Mouse (Mus musculus) layer of hippocampus, adult 8-10 months (tissue): ENCODE results near the gene Imp3. TPM values are rescaled to one million over a fixed set of nuclear protein-coding genes. Genes with fewer than 3 reads are reported as not detected.
"Not testable (repeated sequence)": the region's sequence is repeated elsewhere in the genome, so short reads cannot be mapped to it uniquely, and the experiment has no call there.

ENCODE experiments used
- DNase-seq, 2 experiments: peaks; one replicate each; pipeline ENCODE4 v3.0.0; 2022; ENCODE audit warnings: low spot score in 2 of 2
- total RNA-seq, 4 experiments: library from RNA; stranded (reverse); gene quantifications; 2 replicates each; pipeline ENCODE4 v1.2.4; 2022

Gene Imp3
- 10 to 100 TPM; 47.3 to 59.9 (median 56.1) TPM for total RNA-seq

GRCm38 (mm10) chr9:56937223-56938160, at the start of gene Imp3:
Gene Imp3 (plus strand): TSS chr9:56937475.
- DNase-seq, result peak; percentile 89 to 91

GRCm38 (mm10) chr9:56887581-56887980, 49.7 kb upstream of the Imp3 start:
- no peak for DNase-seq

DNA sequence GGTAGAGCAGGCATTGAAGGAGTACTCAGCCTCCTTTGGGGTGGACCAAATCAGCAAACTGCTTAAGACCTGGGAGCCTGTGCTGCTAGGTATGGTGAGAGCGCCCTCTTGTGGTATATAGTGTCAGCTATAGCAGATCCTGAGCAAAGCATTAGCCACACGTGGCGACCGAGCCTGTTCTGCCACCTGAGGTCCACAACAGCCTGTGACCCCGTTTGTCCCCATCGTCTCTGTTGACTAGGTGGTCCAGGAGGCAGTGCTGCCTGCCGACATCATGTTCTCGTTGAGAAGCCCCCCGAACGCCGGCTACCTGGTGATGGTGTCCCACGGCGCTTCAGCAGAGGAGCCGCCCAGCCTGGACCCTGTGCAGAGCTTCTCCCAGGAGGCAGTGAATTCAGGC, 47.5 kb upstream of the Imp3 start:
- peak; percentile 69 to 81 for DNase-seq

DNA sequence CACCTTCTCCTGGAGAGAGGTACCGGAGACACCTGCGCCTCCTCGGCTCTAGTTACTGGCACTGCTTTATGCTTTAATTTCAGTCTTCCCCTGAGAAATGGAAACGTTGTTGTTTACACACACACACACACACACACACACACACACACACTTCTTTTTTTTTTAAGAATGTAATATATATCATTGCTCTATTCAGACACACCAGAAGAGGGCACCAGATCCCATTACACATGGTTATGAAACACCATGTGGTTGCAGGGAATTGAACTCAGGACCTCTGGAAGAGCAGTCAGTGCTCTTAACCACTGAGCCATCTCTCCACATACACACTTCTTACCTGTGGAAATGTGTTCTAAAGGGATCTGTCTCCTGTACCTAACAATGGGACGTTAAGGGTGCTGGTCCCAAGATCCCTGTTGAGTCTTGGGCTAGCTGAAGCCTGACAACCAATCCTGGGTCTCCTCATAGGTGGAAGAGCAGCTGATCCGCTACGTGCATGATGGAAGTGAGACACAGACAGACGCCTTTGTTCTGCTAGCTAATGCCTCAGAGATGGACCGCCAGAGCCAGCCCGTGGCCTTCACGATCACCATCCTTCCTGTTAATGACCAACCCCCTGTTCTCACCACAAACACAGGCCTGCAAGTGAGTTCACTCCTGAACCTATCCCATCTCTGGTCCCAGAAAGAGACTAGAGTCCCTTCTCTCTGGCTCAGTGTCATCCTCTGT, 46.6 kb upstream of the Imp3 start:
- no peak for DNase-seq

DNA sequence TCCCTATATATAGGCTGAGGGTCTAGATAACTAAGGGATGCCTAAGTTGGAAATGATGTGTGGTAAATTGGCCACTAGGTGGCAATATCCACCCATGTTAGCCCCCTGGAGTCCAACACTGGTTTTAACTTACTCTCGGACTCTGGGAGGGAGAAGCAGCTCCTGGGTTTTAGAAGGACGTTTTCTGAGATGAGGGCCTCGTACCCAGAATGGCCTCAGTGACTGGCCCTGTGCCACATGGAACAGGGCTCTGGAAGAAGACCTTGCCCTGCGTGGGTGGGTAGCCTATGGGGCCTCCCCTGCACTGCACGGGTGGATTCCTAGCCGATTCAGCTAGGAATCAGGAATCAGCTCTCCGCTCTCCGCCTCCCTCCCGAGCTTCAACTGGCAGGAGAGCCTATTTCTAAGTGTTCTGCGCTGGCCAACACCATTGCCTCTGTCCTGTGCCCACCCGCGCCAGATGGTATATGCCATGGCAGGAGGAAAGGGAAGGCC, 45.7 kb upstream of the Imp3 start:
- peak in 1 of 2 experiments; percentile 77 for DNase-seq

- DNase-seq, result no peak
Observed at GRCm38 (mm10) chr9:56892111-56892510, 45.2 kb upstream of the Imp3 start.

- no peak for DNase-seq
Observed at GRCm38 (mm10) chr9:56893313-56893712, 44.0 kb upstream of the Imp3 start.

DNA sequence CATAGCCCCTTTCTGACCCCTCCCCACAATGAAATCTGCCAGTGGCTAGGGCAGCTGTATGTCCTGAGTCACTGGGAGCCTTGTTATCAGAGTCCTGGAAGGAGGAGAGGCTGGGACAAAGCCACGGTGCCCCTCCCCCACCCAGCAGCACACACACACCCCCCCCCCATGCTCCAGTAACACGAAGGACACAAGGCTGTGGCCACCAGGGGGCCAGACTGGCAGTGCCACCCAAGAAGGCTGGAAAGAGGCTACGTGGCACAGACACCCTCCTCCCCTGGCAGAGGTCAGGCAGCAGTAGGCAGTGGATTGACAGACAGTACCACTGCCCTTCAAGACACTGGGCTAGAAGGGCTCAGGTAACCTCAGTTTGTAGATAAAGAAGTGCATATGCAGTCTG, 43.3 kb upstream of the Imp3 start:
- no peak for DNase-seq

DNA sequence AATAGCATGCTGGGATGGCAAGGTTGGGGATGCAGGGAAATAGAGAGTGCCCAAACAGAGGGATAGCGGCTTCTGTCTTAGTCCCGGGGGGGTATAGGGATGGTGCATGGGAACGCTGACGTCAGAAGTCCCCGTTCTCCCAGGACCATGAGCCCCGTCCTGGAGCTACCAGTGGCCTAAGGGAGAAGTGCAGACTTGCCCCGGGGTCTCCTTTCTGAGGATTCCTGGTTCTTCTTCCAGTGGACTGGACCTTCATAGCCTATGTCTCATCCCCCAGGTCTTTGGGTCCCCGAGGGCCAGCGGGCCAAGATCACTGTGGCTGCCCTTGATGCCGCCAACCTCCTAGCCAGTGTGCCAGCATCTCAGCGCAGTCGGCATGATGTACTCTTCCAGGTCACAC, 40.5 kb upstream of the Imp3 start:
- no peak for DNase-seq

GRCm38 (mm10) chr9:56899409-56899808, 37.9 kb upstream of the Imp3 start:
- DNase-seq, result no peak

DNA sequence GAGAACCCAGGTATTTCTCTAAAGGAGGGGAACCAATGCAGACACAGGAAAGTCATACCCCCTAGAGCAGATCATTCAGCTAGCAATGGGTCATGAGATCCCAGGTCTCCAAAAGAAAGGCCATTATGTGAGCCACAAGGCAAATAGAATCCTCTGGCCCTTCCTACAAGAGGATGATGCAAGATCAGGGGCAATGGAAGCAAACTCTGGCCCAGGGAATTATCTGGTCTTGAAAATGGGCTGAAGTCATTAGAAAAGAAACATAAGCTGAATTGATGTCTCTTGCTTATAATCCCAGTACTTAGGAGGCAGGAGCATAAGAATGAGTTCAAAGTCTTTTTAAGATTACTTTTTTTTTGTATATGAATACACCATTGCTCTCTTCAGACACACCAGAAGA, 37.2 kb upstream of the Imp3 start:
- DNase-seq, result no peak

DNA sequence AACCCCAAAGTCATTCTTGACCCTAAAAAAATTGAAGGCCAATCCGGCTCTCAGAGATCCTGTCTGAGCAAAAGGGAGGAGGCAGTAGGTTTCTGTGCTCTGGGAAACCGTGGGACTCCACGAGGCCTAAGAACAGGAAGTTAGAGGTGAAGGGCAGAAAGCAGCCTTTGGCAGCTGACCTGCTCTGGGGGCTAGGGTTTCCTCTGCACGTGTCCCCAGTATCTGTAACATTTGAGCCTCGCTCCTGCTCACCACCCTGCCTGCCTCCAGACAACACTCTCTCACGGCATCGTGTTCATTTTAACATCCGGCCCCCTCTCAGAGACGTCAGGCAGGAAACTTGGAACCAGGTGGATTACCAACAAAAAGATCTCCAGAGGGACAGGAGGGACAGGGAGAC, 36.7 kb upstream of the Imp3 start:
- no peak for DNase-seq

DNA sequence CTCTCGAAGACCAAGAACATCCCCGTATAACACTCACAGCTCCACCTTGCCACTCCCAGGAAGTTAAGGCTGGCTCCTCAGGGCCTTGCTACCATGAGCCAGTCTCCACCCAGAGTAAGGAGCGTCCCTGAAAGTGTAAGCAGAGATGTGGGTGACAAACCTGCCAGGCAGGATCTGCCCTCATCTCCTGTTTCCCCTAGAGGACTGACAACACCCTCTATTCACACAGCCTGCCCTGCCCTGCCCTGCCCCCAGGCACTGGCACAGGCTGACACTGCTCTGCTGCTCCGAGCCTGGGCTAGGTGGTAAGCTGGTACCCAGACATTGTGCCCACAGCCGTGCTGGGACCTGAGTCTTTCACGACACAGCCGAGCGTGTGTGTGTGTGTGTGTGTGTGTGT, 36.1 kb upstream of the Imp3 start:
- no peak for DNase-seq

DNA sequence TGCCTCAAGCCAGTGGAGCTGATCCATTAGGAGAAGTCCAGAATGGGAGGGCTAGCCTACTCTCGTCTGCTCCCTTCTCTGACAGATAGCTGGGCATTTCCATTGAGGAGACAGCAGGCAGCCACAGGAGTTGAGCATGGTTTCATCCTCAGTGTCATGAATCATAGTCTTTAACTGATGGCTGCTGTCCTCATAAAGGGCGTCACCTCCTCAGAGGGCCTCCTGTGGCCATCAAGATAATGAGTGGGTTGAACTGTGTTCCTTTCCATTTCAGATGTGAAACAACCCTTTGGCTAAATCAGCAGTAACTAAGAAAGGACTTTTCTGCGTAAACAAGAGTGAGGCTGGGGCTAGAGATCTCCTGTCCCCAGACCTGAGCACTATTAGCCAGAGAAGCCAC, 33.6 kb upstream of the Imp3 start:
- DNase-seq, result no peak

DNA sequence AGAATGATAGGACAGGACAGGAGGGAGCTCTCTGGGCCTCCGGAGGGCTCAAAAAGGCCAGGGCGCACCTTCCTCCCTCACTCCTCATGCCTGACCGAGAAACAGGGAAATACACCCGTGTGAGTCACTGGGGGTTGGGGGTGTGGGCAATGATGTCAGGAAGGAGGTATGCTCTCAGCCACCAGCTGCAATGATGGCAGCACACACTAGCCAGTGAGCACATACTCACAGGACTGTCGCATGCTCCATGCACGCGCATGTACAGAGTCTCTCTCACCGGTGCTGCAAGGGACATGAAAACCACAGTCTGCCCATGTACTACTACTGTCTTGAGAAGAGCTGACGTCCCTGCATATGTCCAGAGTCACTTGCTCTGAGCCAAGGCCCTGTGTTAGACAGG, 29.7 kb upstream of the Imp3 start:
- DNase-seq, result no peak

GRCm38 (mm10) chr9:56909991-56910390, 27.3 kb upstream of the Imp3 start:
- not testable (repeated sequence) for DNase-seq

DNA sequence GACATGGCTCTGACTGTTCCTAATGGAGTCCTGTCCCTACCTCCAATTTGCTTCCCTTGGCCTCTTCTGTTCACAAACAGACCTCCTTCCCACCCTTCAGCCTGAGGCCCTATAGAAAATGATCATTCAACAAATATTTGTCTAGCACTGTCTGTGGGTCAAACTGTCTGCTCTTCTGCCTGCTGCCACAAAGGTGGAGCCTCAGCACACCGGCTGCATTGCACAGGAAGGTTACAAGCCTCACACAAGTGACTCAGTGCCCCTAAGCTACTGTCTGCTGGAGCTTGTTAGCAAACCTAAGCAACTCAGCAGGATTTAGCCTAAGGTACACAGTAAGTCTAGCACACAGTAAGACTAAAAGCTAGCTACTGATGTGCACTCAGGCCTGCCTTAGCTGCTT, 26.3 kb upstream of the Imp3 start:
- DNase-seq, result no peak

- DNase-seq, result no peak
Observed at GRCm38 (mm10) chr9:56913991-56914390, 23.3 kb upstream of the Imp3 start.

GRCm38 (mm10) chr9:56915116-56915515, 22.2 kb upstream of the Imp3 start:
- no peak for DNase-seq

DNA sequence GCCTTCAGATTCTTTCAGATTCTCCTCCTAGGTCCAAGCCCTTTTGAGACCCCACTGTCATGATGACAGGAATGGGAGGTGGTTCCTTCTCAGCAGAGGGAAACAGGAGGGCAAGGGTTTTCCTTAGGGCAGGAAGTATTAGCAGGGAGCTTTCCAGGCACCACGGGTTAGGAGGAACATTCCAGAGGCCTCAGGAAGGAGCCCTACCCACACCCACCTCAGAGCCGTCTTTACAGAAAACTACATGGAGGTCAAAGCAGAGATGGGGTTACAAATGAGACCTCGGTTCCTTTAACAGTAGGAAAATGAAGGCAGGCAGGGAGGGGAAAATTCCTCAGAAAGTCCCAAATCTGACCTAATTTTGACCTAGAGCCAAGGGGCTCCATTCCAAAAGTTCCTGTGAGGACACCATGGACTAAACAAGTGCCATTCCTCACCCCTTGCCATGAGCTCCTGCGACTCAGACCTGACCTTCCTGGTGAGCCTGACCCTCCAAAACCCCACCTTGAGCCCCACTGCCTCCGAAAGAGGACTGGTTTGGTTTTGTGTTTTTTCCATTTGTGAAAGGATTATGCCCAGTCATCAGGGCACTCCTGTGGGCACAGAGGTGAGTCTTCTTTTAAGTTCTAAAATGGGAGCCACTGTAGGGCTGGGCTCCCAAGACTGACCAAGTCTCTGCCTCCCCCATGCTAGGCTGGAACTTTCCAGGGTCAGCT, 21.4 kb upstream of the Imp3 start:
- no peak for DNase-seq

GRCm38 (mm10) chr9:56917131-56917530, 20.1 kb upstream of the Imp3 start:
- DNase-seq, result no peak

GRCm38 (mm10) chr9:56918466-56918865, 18.8 kb upstream of the Imp3 start:
- no peak for DNase-seq
